Mouse (Mus musculus) testis, adult 2 months (tissue): Measurements from ENCODE around the gene Acyp1.

Experiments
- CTCF ChIP-seq: fragments of 200-500 bp; IDR thresholded peaks from 2 replicates; pipeline ENCODE4 v1.5.1; 2012; ENCODE audit warnings: low read depth, mild to moderate bottlenecking, inconsistent platforms, low read length, moderate library complexity; ENCODE audit not compliant: control insufficient read depth, insufficient read depth, insufficient replicate concordance
- POLR2A ChIP-seq: fragments of 200-500 bp; IDR thresholded peaks from 2 replicates; pipeline ENCODE4 v1.6.1; 2012; ENCODE audit warnings: low read depth, mild to moderate bottlenecking, inconsistent platforms, low read length, moderate library complexity; ENCODE audit not compliant: control insufficient read depth

DNA sequence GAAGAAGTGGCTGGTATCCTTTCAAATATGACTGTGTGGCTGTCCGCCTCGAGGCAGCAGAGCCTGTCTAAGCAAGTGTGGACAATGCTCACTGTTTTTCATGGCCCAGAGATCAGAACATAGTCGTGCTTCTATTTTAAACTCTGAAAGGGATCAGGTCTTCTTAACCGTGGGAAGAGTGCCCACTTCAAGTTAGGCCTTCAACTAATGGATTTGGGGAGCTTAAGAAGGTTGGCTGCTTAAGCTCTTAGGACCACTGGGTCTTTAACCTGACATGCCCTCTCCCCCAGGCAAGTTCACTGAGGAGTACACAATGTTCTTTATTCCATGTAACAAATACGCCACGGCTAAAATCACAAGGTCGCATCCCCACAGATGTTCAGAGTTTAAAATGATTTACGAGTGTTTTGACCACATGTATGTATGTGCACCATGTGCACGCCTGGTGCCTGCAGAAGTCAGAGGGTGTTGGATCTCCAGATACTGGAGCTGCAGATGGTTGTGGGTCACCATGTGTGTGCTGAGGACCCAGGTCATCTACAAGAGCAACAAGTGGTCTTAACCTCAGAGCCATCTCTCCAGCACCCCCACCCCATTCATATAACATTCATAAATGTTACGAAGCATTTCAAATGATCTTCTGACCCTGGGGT, 9.2 kb upstream of the Acyp1 start:
- no peak for TF ChIP-seq POLR2A
- no peak for TF ChIP-seq CTCF
